Mouse (Mus musculus) hindbrain, embryonic 10.5 days (tissue): ENCODE results near the gene Rrm2. TPM values are rescaled to one million over a fixed set of nuclear protein-coding genes. Genes with fewer than 3 reads are reported as not detected.
A peak's percentile ranks its signal among the peaks of the same experiment; 100 is the strongest.
"Not testable (repeated sequence)": the region's sequence is repeated elsewhere in the genome, so short reads cannot be mapped to it uniquely, and the experiment has no call there.

Experiments used
- DNase-seq: peaks from one replicate; pipeline ENCODE4 v3.0.0-alpha.2; 2017; ENCODE audit warnings: low spot score
- H3K27ac ChIP-seq: fragments of 300-500 bp; sonication (generic); 2 replicates; pipeline ENCODE4 v1.5.1; 2016; ENCODE audit warnings: mild to moderate bottlenecking, moderate library complexity
- H3K27me3 ChIP-seq: fragments of 300-500 bp; sonication (generic); 2 replicates; pipeline ENCODE4 v1.6.1; 2016; ENCODE audit warnings: mild to moderate bottlenecking; ENCODE audit not compliant: poor library complexity, insufficient read depth, severe bottlenecking
- H3K36me3 ChIP-seq: fragments of 300-500 bp; sonication (generic); 2 replicates; pipeline ENCODE4 v1.6.1; 2016; ENCODE audit warnings: mild to moderate bottlenecking, moderate library complexity
- H3K4me1 ChIP-seq: fragments of 300-500 bp; sonication (generic); replicated peaks from 2 replicates; pipeline ENCODE4 v1.6.1; 2016; ENCODE audit warnings: mild to moderate bottlenecking
- H3K4me3 ChIP-seq: fragments of 300-500 bp; sonication (generic); 2 replicates; pipeline ENCODE4 v1.5.1; 2016; ENCODE audit warnings: mild to moderate bottlenecking, moderate library complexity
- H3K9me3 ChIP-seq: fragments of 300-500 bp; sonication (generic); 2 replicates; pipeline ENCODE4 v1.6.1; 2016; ENCODE audit warnings: mild to moderate bottlenecking, moderate library complexity
- WGBS: fragments of 180-500 bp; shearing (Covaris S2); methylation state at CpG from one replicate; pipeline ENCODE4 v1.1.7; 2016; 5-methylcytosine and 5-hydroxymethylcytosine counted together
- polyA plus RNA-seq: library from polyadenylated mRNA; unstranded; fragments of >200 nt; fragmentation: Nextera tagmentation; extraction: Ambion mirVana; gene quantifications from 2 replicates; pipeline ENCODE4 v1.2.1, GENCODE M21; 2016

Rrm2 gene
- polyA plus RNA-seq, 1 experiment from 2014 or later, result 552 TPM

DNA sequence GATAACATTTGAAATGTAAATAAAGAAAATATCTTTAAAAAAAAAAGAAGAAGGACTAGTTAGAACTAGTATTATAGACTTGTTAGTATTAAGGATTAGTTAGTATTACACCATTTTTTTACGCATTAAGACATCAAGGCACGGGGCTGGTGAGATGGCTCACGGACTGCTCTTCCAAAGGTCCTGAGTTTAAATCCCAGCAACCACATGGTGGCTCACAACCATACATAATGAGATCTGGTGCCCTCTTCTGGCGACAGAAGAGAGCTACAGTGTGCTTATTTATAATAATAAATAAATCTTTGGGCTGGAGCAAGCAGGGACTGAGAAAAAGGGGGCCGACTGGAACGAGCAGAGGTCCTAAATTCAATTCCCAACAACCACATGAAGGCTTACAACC lies 33.5 kb downstream of the Rrm2 start:
- not testable (repeated sequence) for H3K9me3 ChIP-seq, H3K27me3 ChIP-seq, DNase-seq, H3K36me3 ChIP-seq, H3K4me3 ChIP-seq, H3K27ac ChIP-seq, H3K4me1 ChIP-seq
- 63% methylated on average over 6 of the region's 6 CpGs for WGBS

GRCm38 (mm10) chr12:24744309-24744708 lies 36.3 kb downstream of the Rrm2 start:
- no peak overlapping the region for H3K27ac ChIP-seq
- no peaks in the 10 kb centered on the region for H3K27me3 ChIP-seq
- 0 out of 2 replicates have a peak, but pooled peaks cover 14% of the 10 kb centered on the region for H3K4me1 ChIP-seq
- 47% methylated on average over 1 of the region's 1 CpGs for WGBS
- H3K4me3 ChIP-seq, result no peak overlapping the region
- H3K9me3 ChIP-seq, result no peaks in the 10 kb centered on the region
- DNase-seq, result no peak
- H3K36me3 ChIP-seq, result no peaks in the 10 kb centered on the region

- WGBS, result 63% methylated on average over 5 of the region's 5 CpGs
- H3K27ac ChIP-seq, result no peak overlapping the region
Observed at GRCm38 (mm10) chr12:24746579-24747296, 38.7 kb downstream of the Rrm2 start.

GRCm38 (mm10) chr12:24747297-24747696 lies 39.3 kb downstream of the Rrm2 start:
- H3K27me3 ChIP-seq, result no peaks in the 10 kb centered on the region
- H3K36me3 ChIP-seq, result no peaks in the 10 kb centered on the region
- H3K27ac ChIP-seq, result no peak overlapping the region
- no peak overlapping the region for H3K4me3 ChIP-seq
- H3K4me1 ChIP-seq, result 0 out of 2 replicates have a peak, but pooled peaks cover 14% of the 10 kb centered on the region
- 75% methylated on average over 8 of the region's 8 CpGs for WGBS
- no peaks in the 10 kb centered on the region for H3K9me3 ChIP-seq
- no peak for DNase-seq

More at GRCm38 (mm10) chr12:24746579-24747296, 38.7 kb downstream of the Rrm2 start:
- Histone ChIP-seq H3K27me3 (no peaks in the 10 kb centered on the region), H3K4me1 (0 out of 2 replicates have a peak, but pooled peaks cover 14% of the 10 kb centered on the region), H3K36me3 (no peaks in the 10 kb centered on the region), H3K9me3 (no peaks in the 10 kb centered on the region), H3K4me3 (no peak overlapping the region)
- DNase-seq, result no peak

DNA sequence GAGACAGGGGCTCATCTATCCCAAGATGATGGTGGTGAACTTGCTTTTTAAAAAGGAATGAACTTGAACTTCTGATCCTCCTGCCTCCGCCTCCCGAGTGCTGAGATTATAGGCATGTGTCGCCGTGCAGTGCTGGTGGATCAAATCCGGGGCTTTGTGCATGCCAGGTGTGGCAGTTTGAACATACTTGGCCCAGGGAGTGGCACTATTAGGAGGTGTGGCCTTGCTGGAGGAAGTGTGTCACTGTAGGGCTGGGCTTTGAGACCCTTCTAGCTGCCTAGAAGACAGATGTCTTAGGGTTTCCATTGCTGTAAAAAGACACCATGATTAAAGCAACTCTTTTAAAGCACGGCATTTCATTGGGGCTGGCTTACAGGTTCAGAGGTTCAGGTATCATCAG lies 42.5 kb downstream of the Rrm2 start:
- no peak overlapping the region for H3K4me3 ChIP-seq
- peaks cover 14% of the 10 kb centered on the region; the same call in 1 of the 2 replicates for H3K4me1 ChIP-seq
- no peaks in the 10 kb centered on the region for H3K36me3 ChIP-seq
- no peak overlapping the region for H3K27ac ChIP-seq
- DNase-seq, result no peak
- H3K9me3 ChIP-seq, result no peaks in the 10 kb centered on the region
- WGBS, result 93% methylated on average over 6 of the region's 6 CpGs
- no peaks in the 10 kb centered on the region for H3K27me3 ChIP-seq

DNA sequence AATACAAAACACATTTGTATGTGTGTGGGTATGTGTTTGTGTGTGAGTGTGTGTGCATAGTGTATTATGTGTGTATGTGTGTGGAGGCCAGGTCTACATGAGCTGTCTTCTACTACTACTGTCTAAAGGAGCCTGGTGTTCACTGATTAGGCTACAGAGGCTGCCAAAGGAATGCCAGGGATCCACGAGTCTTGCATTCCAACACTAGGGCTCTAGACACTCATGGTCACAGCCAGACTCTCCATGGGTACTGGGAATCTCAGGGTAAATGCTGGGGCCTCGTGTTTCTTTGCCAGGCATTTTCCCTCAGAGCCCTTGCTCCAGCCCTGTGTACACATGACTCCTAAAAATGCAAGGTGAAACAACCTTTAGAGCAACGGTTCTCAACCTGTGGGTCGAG lies 45.6 kb downstream of the Rrm2 start:
- H3K27ac ChIP-seq, result no peak overlapping the region
- H3K4me3 ChIP-seq, result no peak overlapping the region
- H3K9me3 ChIP-seq, result no peaks in the 10 kb centered on the region
- no peaks in the 10 kb centered on the region for H3K36me3 ChIP-seq
- H3K27me3 ChIP-seq, result no peaks in the 10 kb centered on the region
- peaks cover 9% of the 10 kb centered on the region for H3K4me1 ChIP-seq
- no peak for DNase-seq
- 89% methylated on average over 4 of the region's 4 CpGs for WGBS

- WGBS, result 59% methylated on average over 5 of the region's 5 CpGs
- Histone ChIP-seq H3K4me1 (peaks cover 10% of the 10 kb centered on the region), H3K4me3 (no peak overlapping the region), H3K36me3 (no peaks in the 10 kb centered on the region), H3K9me3 (no peaks in the 10 kb centered on the region), H3K27me3 (no peaks in the 10 kb centered on the region), H3K27ac (no peak overlapping the region)
- no peak for DNase-seq
Observed at GRCm38 (mm10) chr12:24754693-24755092, 46.7 kb downstream of the Rrm2 start.

GRCm38 (mm10) chr12:24755471-24755870 lies 47.4 kb downstream of the Rrm2 start:
- Histone ChIP-seq H3K4me3 (no peak overlapping the region), H3K4me1 (peaks cover 10% of the 10 kb centered on the region), H3K9me3 (no peaks in the 10 kb centered on the region), H3K36me3 (no peaks in the 10 kb centered on the region), H3K27ac (no peak overlapping the region), H3K27me3 (no peaks in the 10 kb centered on the region)
- DNase-seq, result no peak
- 91% methylated on average over 9 of the region's 9 CpGs for WGBS

GRCm38 (mm10) chr12:24757387-24757786 lies 49.3 kb downstream of the Rrm2 start:
- Histone ChIP-seq H3K27me3 (no peaks in the 10 kb centered on the region), H3K4me1 (peaks cover 15% of the 10 kb centered on the region), H3K9me3 (no peaks in the 10 kb centered on the region), H3K4me3 (no peak overlapping the region), H3K36me3 (no peaks in the 10 kb centered on the region), H3K27ac (no peak overlapping the region)
- DNase-seq, result no peak

DNA sequence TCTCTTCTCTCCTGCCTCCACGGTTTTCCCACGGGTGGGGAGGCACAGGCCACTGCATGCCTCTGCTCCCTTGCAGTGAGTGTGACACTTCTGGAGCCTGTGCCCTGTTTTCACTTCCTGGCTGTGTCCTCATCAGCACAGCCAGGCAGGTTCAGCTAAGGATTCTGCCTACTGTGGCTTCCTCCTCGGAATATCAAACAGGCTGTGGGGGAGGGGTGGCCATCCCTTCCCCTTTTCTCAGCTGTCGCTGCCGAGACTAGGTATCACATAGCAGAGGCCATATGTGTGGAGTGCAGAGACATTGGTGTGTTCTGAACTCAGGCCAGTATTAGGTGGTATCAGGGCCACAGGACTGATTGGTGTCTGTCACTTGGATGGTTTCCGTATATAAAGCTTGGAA lies 50.3 kb downstream of the Rrm2 start:
- Histone ChIP-seq H3K27me3 (no peaks in the 10 kb centered on the region), H3K36me3 (no peaks in the 10 kb centered on the region), H3K27ac (0 out of 2 replicates have a peak overlapping the region, but pooled peaks have one; percentile 62), H3K4me1 (peaks cover 23% of the 10 kb centered on the region), H3K4me3 (no peak overlapping the region), H3K9me3 (no peaks in the 10 kb centered on the region)
- WGBS, result 21% methylated on average over 6 of the region's 6 CpGs
- DNase-seq, result peak; percentile 50

DNA sequence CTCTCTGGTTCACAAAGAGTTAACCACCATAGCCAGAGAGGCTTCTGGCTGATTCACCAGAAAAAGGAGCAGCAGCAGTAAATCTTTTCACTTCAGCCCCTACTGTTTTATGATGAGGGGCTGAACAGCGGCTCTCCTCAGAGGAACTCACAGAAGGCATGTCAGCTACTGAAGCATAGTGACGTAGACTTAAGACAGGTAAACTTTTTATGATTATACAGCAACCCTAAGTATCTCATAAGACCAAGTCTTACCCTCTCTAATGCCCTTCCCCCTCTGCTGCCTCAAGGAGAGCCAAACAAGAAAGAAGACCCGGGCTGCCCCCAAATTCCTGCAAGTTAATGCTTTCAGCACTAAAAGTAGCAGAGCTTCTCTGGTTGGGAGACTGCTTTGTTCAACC lies 54.2 kb downstream of the Rrm2 start:
- H3K4me1 ChIP-seq, result peaks cover 23% of the 10 kb centered on the region
- peak; percentile 19 for DNase-seq
- no peaks in the 10 kb centered on the region for H3K9me3 ChIP-seq
- H3K27me3 ChIP-seq, result no peaks in the 10 kb centered on the region
- peak overlapping the region; percentile 29; the same call in 1 of the 2 replicates for H3K4me3 ChIP-seq
- H3K36me3 ChIP-seq, result no peaks in the 10 kb centered on the region
- WGBS, result 3% methylated on average over 3 of the region's 3 CpGs
- peak overlapping the region; percentile 59 for H3K27ac ChIP-seq
